Mouse (Mus musculus) C3H10T1/2 (cell line): ENCODE data around the gene Gm21972. TPM values are rescaled to one million over a fixed set of nuclear protein-coding genes. Genes with fewer than 3 reads are reported as not detected.

Experiments used
- polyA plus RNA-seq, 2 experiments: library from polyadenylated mRNA; unstranded; fragments of >200 nt; fragmentation: generic; extraction: Trizol; gene quantifications; one replicate each; pipeline ENCODE4 v1.2.1; 2012; ENCODE audit warnings: missing spikeins in 2 of 2

Gm21972 gene
- under 1 TPM; 0.25 to 0.85 TPM for polyA plus RNA-seq

GRCm38 (mm10) chr1:86133337-86133736, at the start of gene Gm21972:
Gene Gm21972 (plus strand): TSS chr1:86133637.

GRCm38 (mm10) chr1:86111779-86112178, 21.7 kb upstream of the Gm21972 start, which contains the start of gene Htr2b:
Gene Htr2b (minus strand): TSS chr1:86111970.

GRCm38 (mm10) chr1:86154133-86154823, 20.8 kb downstream of the Gm21972 start, which contains the start of gene Armc9:
Gene Armc9 (plus strand): TSS chr1:86154780.

Other genes starting within 250 kb of the Gm21972 start
- gene Itm2c, start 239.4 kb upstream of the Gm21972 start, polyA plus RNA-seq: 100 to 1,000 TPM in 1 of 2 experiments, 10 to 100 TPM in 1; 49.0 to 235 TPM
- under 1 TPM in 1 of 2 experiments, not detected in 1; 0.05 TPM for gene 4933407L21Rik, start 205.2 kb upstream of the Gm21972 start, polyA plus RNA-seq
- gene Gpr55, start 172.6 kb upstream of the Gm21972 start, polyA plus RNA-seq: not detected
- gene Spata3, start 116.8 kb upstream of the Gm21972 start, polyA plus RNA-seq: not detected
- gene 2810459M11Rik, start 87.8 kb upstream of the Gm21972 start, polyA plus RNA-seq: not detected
- gene Psmd1, start 69.2 kb upstream of the Gm21972 start, polyA plus RNA-seq: 10 to 100 TPM; 22.9 to 62.4 TPM
- gene Htr2b, start 21.7 kb upstream of the Gm21972 start, polyA plus RNA-seq: under 1 TPM in 1 of 2 experiments, not detected in 1; 0.07 TPM
- gene Armc9, start 21.1 kb downstream of the Gm21972 start, polyA plus RNA-seq: 10 to 100 TPM in 1 of 2 experiments, 1 to 10 TPM in 1; 3.9 to 11.2 TPM
- not detected for gene B3gnt7, start 169.2 kb downstream of the Gm21972 start, polyA plus RNA-seq
- gene Ncl, start 225.8 kb downstream of the Gm21972 start, polyA plus RNA-seq: 100 to 1,000 TPM in 1 of 2 experiments, 10 to 100 TPM in 1; 69.8 to 102 TPM